Mouse (Mus musculus) inflammation-experienced regulatory T-cells, adult 6 months (primary cell): ENCODE data around the gene Gcn1l1. TPM values are rescaled to one million over a fixed set of nuclear protein-coding genes. Genes with fewer than 3 reads are reported as not detected.

Experiments used
- ATAC-seq: one replicate; pipeline ENCODE4 v1.8.0; 2017
- polyA plus RNA-seq, 3 experiments: library from polyadenylated mRNA; unstranded; fragments of 100-300 nt; shearing (Covaris generic); gene quantifications; one replicate each; pipeline ENCODE4 v1.2.1; 2017

Gene Gcn1l1
- polyA plus RNA-seq, 3 experiments from 2014 or later: 24.7 to 36.4 (median 28.6) TPM

GRCm38 (mm10) chr5:115614948-115615347, 49.9 kb downstream of the Gcn1l1 start:
- ATAC-seq: no peak

GRCm38 (mm10) chr5:115619690-115620089, 54.6 kb downstream of the Gcn1l1 start:
- ATAC-seq: no peak

- ATAC-seq: no peak
Observed at GRCm38 (mm10) chr5:115622686-115623085, 57.6 kb downstream of the Gcn1l1 start.

GRCm38 (mm10) chr5:115623694-115624440, 58.8 kb downstream of the Gcn1l1 start:
- no peak for ATAC-seq

- no peak for ATAC-seq
Observed at GRCm38 (mm10) chr5:115626237-115626886, 61.3 kb downstream of the Gcn1l1 start.

- ATAC-seq: no peak
Observed at GRCm38 (mm10) chr5:115628083-115628482, 63.0 kb downstream of the Gcn1l1 start.

- no peak for ATAC-seq
Observed at GRCm38 (mm10) chr5:115629672-115630071, 64.6 kb downstream of the Gcn1l1 start.

GRCm38 (mm10) chr5:115630291-115630690, 65.2 kb downstream of the Gcn1l1 start:
- no peak for ATAC-seq

GRCm38 (mm10) chr5:115631505-115632357, 66.7 kb downstream of the Gcn1l1 start, which contains the start of gene Rab35:
TSS of gene Rab35 (plus strand) at chr5:115631908.
- peak; percentile 67 for ATAC-seq

GRCm38 (mm10) chr5:115632358-115632714, 67.3 kb downstream of the Gcn1l1 start:
- ATAC-seq: no peak

- ATAC-seq: no peak
Observed at GRCm38 (mm10) chr5:115633060-115633459, 68.0 kb downstream of the Gcn1l1 start.

GRCm38 (mm10) chr5:115634046-115634445, 69.0 kb downstream of the Gcn1l1 start:
- ATAC-seq: no peak

GRCm38 (mm10) chr5:115635536-115635935, 70.5 kb downstream of the Gcn1l1 start:
- peak; percentile 47 for ATAC-seq

GRCm38 (mm10) chr5:115644192-115644591, 79.1 kb downstream of the Gcn1l1 start:
- no peak for ATAC-seq

- ATAC-seq: no peak
Observed at GRCm38 (mm10) chr5:115648876-115649275, 83.8 kb downstream of the Gcn1l1 start.

GRCm38 (mm10) chr5:115649699-115650098, 84.6 kb downstream of the Gcn1l1 start:
- no peak for ATAC-seq

- ATAC-seq: no peak
Observed at GRCm38 (mm10) chr5:115650885-115651284, 85.8 kb downstream of the Gcn1l1 start.

GRCm38 (mm10) chr5:115651821-115652220, 86.8 kb downstream of the Gcn1l1 start:
- ATAC-seq: no peak

GRCm38 (mm10) chr5:115652681-115653575, 87.9 kb downstream of the Gcn1l1 start:
- peak; percentile 98 for ATAC-seq

GRCm38 (mm10) chr5:115653776-115654175, 88.7 kb downstream of the Gcn1l1 start:
- no peak for ATAC-seq

- no peak for ATAC-seq
Observed at GRCm38 (mm10) chr5:115656677-115657076, 91.6 kb downstream of the Gcn1l1 start.

GRCm38 (mm10) chr5:115657234-115657633, 92.2 kb downstream of the Gcn1l1 start:
- no peak for ATAC-seq
